Mouse (Mus musculus): ENCODE data around the gene Noct. TPM values are rescaled to one million over a fixed set of nuclear protein-coding genes. Genes with fewer than 3 reads are reported as not detected.
"Not testable (repeated sequence)": the region's sequence is repeated elsewhere in the genome, so short reads cannot be mapped to it uniquely, and the experiment has no call there.

Noct gene
- total RNA-seq, 4 experiments from 2014 or later: 51.9 to 55.4 (median 52.9) TPM

- no peak for DNase-seq (ENCODE audit: low spot score in 2 of 2)
Observed at GRCm38 (mm10) chr3:51204897-51205296, 19.4 kb upstream of the Noct start.

GRCm38 (mm10) chr3:51206521-51206920 is 17.7 kb upstream of the Noct start:
- DNase-seq (ENCODE audit: low spot score in 2 of 2): no peak

DNA sequence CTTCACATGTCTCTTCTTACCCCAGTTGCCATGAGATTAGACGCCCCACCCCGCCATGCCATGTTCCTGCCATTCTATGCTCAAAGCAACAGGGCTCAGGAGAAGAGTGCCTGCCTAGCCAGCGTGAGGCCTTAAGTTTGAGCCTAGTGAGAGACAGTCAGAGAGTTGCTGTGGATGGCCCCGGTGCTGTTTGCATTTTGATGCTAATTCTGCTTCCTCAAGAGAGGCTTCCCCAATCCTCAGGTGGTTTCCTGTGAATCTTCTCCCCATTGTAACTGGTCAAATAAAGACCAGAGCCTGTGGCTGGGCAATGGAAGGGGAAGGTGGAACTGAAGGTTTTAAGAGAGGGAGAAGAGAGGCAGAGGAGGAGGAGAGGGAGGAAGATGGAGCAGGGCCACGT is 15.6 kb upstream of the Noct start:
- DNase-seq (ENCODE audit: low spot score in 2 of 2): no peak

DNA sequence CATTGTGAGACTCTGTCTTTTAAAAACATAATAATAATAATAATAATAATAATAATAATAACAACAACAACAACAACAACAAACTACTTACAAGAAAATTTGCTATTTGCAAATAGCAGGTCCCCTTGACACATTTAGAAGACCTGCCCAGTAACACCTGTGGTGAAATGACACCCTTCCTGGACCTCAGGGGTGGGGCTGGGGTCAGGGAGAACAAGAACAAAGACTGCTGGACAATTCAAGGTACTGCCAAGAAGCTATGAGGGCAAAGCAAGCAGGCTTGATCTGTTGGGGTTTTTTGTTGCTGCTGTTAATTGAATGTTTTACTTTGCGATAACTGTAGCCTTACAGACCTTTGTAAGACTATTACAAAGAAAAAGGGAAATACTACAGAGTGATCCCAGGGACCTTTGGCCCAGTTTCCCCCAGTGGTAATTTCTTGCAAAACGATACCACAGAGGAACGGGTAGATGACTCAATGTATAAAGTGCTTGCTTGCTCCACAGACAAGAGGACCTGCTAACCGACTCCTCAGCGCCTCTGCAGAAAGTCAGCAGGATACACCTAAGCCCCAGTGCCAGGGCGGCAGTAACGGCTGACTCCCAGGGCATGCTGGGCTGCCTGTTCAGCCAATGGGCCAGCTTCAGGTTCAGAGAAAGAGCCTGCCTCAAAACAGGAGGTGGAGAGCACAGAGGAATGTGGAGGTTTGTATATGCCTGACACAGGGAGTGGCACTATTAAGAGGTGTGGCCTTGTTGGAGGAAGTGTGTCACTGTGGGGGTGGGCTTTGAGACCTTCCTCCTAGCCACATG is 14.5 kb upstream of the Noct start:
- DNase-seq (ENCODE audit: low spot score in 2 of 2): no peak

DNA sequence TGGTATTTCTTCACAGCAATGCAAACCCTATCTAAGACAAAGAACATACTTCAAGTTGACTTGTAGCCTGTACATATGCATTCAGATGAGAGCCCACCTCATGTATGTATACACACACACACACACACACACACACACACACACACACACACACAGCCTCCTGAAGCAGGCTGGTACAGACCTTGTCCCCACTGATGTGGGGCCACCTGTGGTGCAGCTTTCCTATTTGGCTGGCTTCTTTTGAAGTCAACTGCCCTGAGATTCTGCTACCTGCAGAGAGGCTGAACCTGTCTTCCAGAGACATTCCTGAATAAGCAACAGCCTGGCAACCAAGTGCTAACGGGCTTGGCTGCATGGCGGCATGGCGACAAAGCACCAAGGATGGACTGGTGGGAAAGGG is 13.8 kb upstream of the Noct start:
- no peak for DNase-seq (ENCODE audit: low spot score in 2 of 2)

DNA sequence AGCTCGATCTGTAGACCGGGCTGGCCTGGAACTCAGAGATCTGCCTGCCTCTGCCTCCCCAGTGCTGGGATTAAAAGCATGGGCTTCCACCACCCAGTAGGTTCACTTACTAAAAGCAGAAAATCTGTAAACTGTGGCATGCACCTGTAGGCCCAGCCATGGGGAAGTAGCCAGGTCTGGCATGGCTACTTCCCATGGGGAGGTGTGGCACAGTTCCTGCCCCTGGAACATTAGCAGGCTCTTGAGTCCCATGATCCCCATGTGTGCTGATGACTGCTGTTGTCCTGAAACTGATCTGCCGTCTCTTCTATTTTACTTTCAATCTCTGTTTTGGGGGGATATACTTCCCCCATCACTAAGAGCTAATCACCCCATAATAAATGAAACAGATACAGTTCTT is 11.1 kb upstream of the Noct start:
- DNase-seq (ENCODE audit: low spot score in 2 of 2): no peak

- DNase-seq (ENCODE audit: low spot score in 2 of 2): no peak
Observed at GRCm38 (mm10) chr3:51215681-51216080, 8.6 kb upstream of the Noct start.

GRCm38 (mm10) chr3:51216351-51216750 is 7.9 kb upstream of the Noct start:
- DNase-seq (ENCODE audit: low spot score in 2 of 2): not testable (repeated sequence)

GRCm38 (mm10) chr3:51218385-51218784 is 5.9 kb upstream of the Noct start:
- not testable (repeated sequence) for DNase-seq (ENCODE audit: low spot score in 2 of 2)

- no peak for DNase-seq (ENCODE audit: low spot score in 2 of 2)
Observed at GRCm38 (mm10) chr3:51219213-51219612, 5.0 kb upstream of the Noct start.

DNA sequence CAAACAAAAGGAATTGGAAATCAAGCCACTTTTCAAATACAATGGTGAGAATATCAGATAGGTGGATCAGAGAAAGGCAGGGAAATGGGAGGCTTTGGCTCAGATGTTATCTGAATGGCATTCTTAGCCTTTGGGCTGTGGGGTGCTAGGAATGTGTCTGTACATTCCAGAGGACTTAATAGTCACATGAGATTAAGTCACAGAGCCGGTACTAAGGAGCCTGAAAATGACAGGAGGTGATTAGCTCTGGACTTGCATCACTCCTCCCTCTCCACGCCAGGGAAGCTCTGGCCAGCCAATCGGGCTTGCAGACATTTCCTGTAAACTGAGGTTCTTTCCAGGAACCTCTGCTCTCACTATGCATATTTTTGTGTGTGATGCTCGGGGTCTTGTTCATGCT is 3.4 kb upstream of the Noct start:
- DNase-seq (ENCODE audit: low spot score in 2 of 2): no peak

DNA sequence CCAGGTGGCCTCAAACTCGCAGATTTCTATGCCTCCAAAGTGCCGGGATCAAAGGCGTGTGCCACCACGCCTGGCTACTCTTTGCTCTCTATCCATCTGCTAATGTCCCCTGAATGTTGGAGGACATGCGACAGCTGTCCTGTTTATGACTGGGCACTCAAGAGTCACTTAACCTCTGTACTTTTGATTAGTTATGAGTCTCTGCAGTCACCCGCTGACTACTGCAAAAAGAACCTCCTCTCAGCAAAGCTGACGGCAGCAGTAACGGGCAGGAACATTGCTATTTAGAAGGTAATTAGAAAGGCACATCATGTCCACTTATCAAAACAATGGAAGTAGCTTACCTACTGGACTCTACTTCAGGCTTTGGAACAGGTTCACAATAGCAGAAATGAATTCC is 2.4 kb upstream of the Noct start:
- DNase-seq (ENCODE audit: low spot score in 2 of 2): no peak

DNA sequence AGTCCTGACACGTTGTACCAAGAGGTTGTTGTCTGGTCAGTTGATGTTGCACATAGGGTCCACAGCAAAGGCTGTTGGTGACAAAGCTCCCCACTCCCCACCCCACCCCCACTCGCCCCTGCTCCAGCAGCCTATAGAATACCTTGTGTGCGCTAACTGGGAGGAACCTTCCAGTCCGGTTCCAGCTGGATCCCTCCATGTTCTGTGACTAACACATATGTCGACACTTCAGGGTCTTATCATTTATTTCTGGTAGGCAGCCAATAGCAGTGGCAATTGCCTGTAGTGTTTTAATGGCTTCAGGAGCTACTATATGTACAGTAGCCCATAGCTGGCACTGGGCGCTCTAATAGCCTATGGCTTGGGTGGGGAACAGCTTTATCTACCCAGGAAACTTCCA is 1.9 kb upstream of the Noct start:
- DNase-seq (ENCODE audit: low spot score in 2 of 2): no peak

DNA sequence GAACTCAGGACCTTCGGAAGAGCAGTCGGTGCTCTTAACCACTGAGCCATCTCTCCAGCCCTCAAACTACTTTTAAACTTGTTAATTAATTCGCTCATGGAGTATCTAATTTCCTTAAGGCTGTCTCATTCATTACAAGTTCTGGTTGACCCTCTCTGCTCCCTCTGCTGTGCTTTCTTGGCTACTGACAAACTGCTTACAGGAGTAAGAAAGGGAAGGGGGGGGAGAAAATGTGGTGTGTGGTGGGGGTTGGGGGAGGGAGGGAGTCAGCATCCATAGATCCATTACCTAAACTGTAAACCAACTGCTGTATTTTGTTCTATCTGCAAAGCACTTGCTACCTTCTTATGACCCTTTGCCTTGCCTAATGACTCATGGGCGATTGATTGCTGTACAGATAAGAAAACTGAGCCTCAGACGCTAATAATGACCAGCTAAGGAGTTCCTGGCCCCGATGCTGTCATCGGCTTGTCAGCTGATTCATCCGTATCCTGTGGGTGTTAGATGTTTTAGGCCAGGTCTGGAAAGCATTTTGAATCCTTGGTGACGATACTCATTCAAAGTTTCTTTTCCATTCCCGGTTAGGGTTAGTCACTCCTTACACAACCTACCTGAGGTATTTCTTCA is 1.3 kb upstream of the Noct start:
- no peak for DNase-seq (ENCODE audit: low spot score in 2 of 2)

DNA sequence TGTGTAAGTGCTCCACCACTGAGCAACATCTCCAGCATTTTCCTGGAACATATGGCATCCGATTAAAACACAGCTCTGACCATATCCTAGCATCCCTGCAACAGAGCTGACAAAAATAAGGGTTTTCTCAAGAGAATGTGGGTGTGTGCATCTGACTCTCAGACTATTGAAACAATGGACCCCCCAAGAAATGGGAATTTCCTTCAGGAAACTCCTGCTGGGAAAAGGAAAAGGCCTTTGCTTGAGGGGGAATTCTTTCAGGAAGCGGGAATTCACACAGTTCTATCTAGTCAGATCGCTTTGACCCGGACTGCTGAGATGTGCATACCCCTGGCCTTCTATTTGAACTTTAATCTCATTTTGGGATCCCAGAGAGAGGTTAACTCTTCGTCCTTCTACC is 691 bp upstream of the Noct start:
- DNase-seq (ENCODE audit: low spot score in 2 of 2): no peak

DNA sequence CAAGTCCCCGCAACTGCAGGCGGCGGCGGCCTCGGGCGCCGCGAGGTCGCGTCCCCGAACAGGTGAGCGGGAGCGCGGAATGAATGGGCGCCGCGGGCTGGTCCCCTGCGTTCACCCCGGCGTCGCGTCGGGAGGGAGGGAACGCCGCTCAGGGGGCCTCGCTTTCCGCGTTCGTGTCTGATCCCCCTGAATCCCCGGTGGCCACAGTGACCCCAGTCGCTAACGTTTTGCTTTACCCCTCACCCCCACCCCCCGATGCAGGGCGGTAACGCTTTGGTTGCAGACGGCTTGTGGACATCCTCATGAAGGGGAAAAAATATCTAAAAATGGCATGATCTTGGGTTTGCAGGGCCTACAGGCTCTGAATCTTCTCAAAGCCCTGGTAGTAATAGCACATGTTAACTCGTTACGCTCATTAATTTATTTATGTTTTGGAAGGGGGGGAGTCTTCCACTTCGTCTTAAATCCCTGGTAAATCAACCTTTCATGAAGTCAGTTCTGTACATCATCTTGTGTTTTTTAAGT is 1.0 kb downstream of the Noct start:
- DNase-seq (ENCODE audit: low spot score in 2 of 2): no peak

GRCm38 (mm10) chr3:51225979-51226378 is 1.7 kb downstream of the Noct start:
- DNase-seq (ENCODE audit: low spot score in 2 of 2): no peak

DNA sequence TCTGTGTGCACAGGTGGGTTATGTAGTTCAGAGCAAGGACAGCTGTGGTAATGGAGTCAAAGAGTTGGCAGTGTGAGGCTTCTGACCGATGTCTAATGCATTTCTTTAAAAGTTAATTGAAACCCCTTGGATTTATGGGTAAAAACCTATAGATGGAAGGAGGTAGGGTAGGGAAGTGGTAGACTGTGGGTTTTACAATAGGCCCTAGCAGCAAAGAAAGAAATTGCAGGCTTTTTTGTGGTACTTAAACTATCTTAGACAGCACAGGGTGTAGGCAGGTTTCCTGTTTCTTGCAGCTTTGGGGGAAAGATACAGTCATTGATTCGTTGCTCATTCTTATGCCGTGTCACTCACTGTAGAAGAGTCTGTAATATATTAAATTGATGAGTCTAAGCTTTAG is 2.4 kb downstream of the Noct start:
- no peak for DNase-seq (ENCODE audit: low spot score in 2 of 2)

- DNase-seq (ENCODE audit: low spot score in 2 of 2): no peak
Observed at GRCm38 (mm10) chr3:51228038-51228820, 4.0 kb downstream of the Noct start.

DNA sequence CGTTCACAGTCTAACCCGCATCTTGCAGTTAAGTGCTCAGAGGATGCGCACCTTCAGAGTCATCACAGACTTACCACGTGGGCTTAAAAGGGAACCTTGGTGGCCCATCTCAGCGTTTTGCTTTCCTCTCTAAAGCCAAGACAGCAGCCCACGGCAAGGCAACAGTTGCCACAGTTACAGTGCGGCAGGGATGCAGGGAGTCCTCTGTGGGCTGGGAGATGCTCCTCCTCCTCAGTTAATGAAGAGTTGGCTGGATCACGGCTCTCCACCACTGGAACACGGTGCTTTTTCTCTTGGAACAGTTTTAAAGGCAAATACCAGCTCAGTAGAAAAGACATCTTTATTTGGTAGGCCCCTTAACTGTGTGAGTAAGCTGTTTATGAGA is 4.6 kb downstream of the Noct start:
- DNase-seq (ENCODE audit: low spot score in 2 of 2): peak; percentile 73 to 74

- DNase-seq (ENCODE audit: low spot score in 2 of 2): no peak
Observed at GRCm38 (mm10) chr3:51229226-51229625, 5.0 kb downstream of the Noct start.
